Mouse (Mus musculus): ENCODE data around the gene Pdcd7. TPM values are rescaled to one million over a fixed set of nuclear protein-coding genes. Genes with fewer than 3 reads are reported as not detected.

The Pdcd7 gene
- polyA plus RNA-seq, 1 experiment from 2014 or later = 18.3 TPM

GRCm38 (mm10) chr9:65399934-65400333 lies 54.0 kb downstream of the Pdcd7 start:
- H3K36me3 ChIP-seq = no peaks in the 10 kb centered on the region
- WGBS = 89% methylated on average over 6 of the region's 6 CpGs
- no peaks in the 10 kb centered on the region for H3K9me3 ChIP-seq

GRCm38 (mm10) chr9:65404331-65405183 lies 58.7 kb downstream of the Pdcd7 start:
- no peak for ATAC-seq (ENCODE audit: insufficient number of reproducible peaks, insufficient read depth, low FRiP score, low TSS enrichment, low read depth)

More at GRCm38 (mm10) chr9:65399934-65400333, 54.0 kb downstream of the Pdcd7 start:
- Histone ChIP-seq H3K27ac (no peak overlapping the region), H3K27me3 (no peaks in the 10 kb centered on the region), H3K4me2 (no peak overlapping the region), H3K4me1 (replicated peaks) (peaks cover 11% of the 10 kb centered on the region; the same call in 1 of the 2 replicates), H3K9ac (replicated peaks) (no peak overlapping the region), H3K4me3 (replicated peaks) (no peak overlapping the region)
- ATAC-seq (ENCODE audit: insufficient number of reproducible peaks, insufficient read depth, low FRiP score, low TSS enrichment, low read depth) = no peak

GRCm38 (mm10) chr9:65405184-65405449 lies 59.2 kb downstream of the Pdcd7 start:
- no peak overlapping the region for H3K9ac ChIP-seq (replicated peaks)
- H3K9me3 ChIP-seq = no peaks in the 10 kb centered on the region
- H3K4me1 ChIP-seq (replicated peaks) = no peaks in the 10 kb centered on the region
- ATAC-seq (ENCODE audit: insufficient number of reproducible peaks, insufficient read depth, low FRiP score, low TSS enrichment, low read depth) = no peak
- H3K27me3 ChIP-seq = no peaks in the 10 kb centered on the region
- no peak overlapping the region for H3K27ac ChIP-seq
- no peak overlapping the region for H3K4me2 ChIP-seq
- H3K4me3 ChIP-seq (replicated peaks) = no peak overlapping the region
- H3K36me3 ChIP-seq = no peaks in the 10 kb centered on the region
- 86% methylated on average over 2 of the region's 2 CpGs for WGBS

More at GRCm38 (mm10) chr9:65404331-65405183, 58.7 kb downstream of the Pdcd7 start:
- no peak overlapping the region for H3K4me2 ChIP-seq
- H3K4me1 ChIP-seq (replicated peaks) = no peaks in the 10 kb centered on the region
- H3K9me3 ChIP-seq = no peaks in the 10 kb centered on the region
- H3K36me3 ChIP-seq = no peaks in the 10 kb centered on the region
- no peaks in the 10 kb centered on the region for H3K27me3 ChIP-seq
- H3K27ac ChIP-seq = no peak overlapping the region
- H3K9ac ChIP-seq (replicated peaks) = no peak overlapping the region
- H3K4me3 ChIP-seq (replicated peaks) = no peak overlapping the region
- 77% methylated on average over 15 of the region's 15 CpGs for WGBS

GRCm38 (mm10) chr9:65407327-65407726 lies 61.4 kb downstream of the Pdcd7 start:
- Histone ChIP-seq H3K27me3 (no peaks in the 10 kb centered on the region), H3K9me3 (no peaks in the 10 kb centered on the region), H3K4me2 (no peak overlapping the region), H3K9ac (replicated peaks) (no peak overlapping the region), H3K27ac (no peak overlapping the region), H3K36me3 (no peaks in the 10 kb centered on the region), H3K4me1 (replicated peaks) (no peaks in the 10 kb centered on the region), H3K4me3 (replicated peaks) (no peak overlapping the region)
- 72% methylated on average over 5 of the region's 5 CpGs for WGBS
- ATAC-seq (ENCODE audit: insufficient number of reproducible peaks, insufficient read depth, low FRiP score, low TSS enrichment, low read depth) = no peak

- Histone ChIP-seq H3K4me1 (replicated peaks) (no peaks in the 10 kb centered on the region), H3K4me2 (no peak overlapping the region), H3K9me3 (no peaks in the 10 kb centered on the region), H3K36me3 (no peaks in the 10 kb centered on the region), H3K9ac (replicated peaks) (no peak overlapping the region), H3K27me3 (no peaks in the 10 kb centered on the region), H3K27ac (no peak overlapping the region), H3K4me3 (replicated peaks) (no peak overlapping the region)
- no peak for ATAC-seq (ENCODE audit: insufficient number of reproducible peaks, insufficient read depth, low FRiP score, low TSS enrichment, low read depth)
- WGBS = 69% methylated on average over 3 of the region's 3 CpGs
Observed at GRCm38 (mm10) chr9:65407861-65408260, 62.0 kb downstream of the Pdcd7 start.

GRCm38 (mm10) chr9:65408871-65409295 lies 63.0 kb downstream of the Pdcd7 start:
- Histone ChIP-seq H3K4me2 (no peak overlapping the region), H3K27me3 (no peaks in the 10 kb centered on the region), H3K27ac (no peak overlapping the region), H3K9me3 (no peaks in the 10 kb centered on the region), H3K4me1 (replicated peaks) (no peaks in the 10 kb centered on the region), H3K36me3 (no peaks in the 10 kb centered on the region), H3K4me3 (replicated peaks) (no peak overlapping the region), H3K9ac (replicated peaks) (no peak overlapping the region)
- ATAC-seq (ENCODE audit: insufficient number of reproducible peaks, insufficient read depth, low FRiP score, low TSS enrichment, low read depth) = no peak
- 69% methylated on average over 5 of the region's 5 CpGs for WGBS

Other genes with a start within 250 kb of the Pdcd7 start
- 15.7 and 18.2 TPM in 2 replicates for gene Igdcc4, start 244.6 kb upstream of the Pdcd7 start, polyA plus RNA-seq (2016; fragmentation: Nextera tagmentation; extraction: Ambion mirVana)
- 6.2 and 6.4 TPM in 2 replicates for gene Igdcc3, start 204.9 kb upstream of the Pdcd7 start, polyA plus RNA-seq (2016; fragmentation: Nextera tagmentation; extraction: Ambion mirVana)
- gene Parp16, start 150.8 kb upstream of the Pdcd7 start, polyA plus RNA-seq (2016; fragmentation: Nextera tagmentation; extraction: Ambion mirVana) = 8.2 and 8.7 TPM in 2 replicates
- 0.54 and 0.63 TPM in 2 replicates for gene Cilp, start 80.9 kb upstream of the Pdcd7 start, polyA plus RNA-seq (2016; fragmentation: Nextera tagmentation; extraction: Ambion mirVana)
- 60.0 and 60.8 TPM in 2 replicates for gene Clpx, start 51.8 kb upstream of the Pdcd7 start, polyA plus RNA-seq (2016; fragmentation: Nextera tagmentation; extraction: Ambion mirVana)
- gene Ubap1l, start 14.9 kb downstream of the Pdcd7 start, polyA plus RNA-seq (2016; fragmentation: Nextera tagmentation; extraction: Ambion mirVana) = 0.15 and 0.44 TPM in 2 replicates
- gene Kbtbd13, start 45.5 kb downstream of the Pdcd7 start, polyA plus RNA-seq (2016; fragmentation: Nextera tagmentation; extraction: Ambion mirVana) = 1.3 and 1.7 TPM in 2 replicates
- gene Rasl12, start 52.4 kb downstream of the Pdcd7 start, polyA plus RNA-seq (2016; fragmentation: Nextera tagmentation; extraction: Ambion mirVana) = 9.4 and 10.4 TPM in 2 replicates
- gene Slc51b, start 76.9 kb downstream of the Pdcd7 start, polyA plus RNA-seq (2016; fragmentation: Nextera tagmentation; extraction: Ambion mirVana) = not detected in 2 replicates
- gene Mtfmt, start 89.7 kb downstream of the Pdcd7 start, polyA plus RNA-seq (2016; fragmentation: Nextera tagmentation; extraction: Ambion mirVana) = 25.4 and 28.2 TPM in 2 replicates
- gene Spg21, start 114.8 kb downstream of the Pdcd7 start, polyA plus RNA-seq (2016; fragmentation: Nextera tagmentation; extraction: Ambion mirVana) = 126 and 129 TPM in 2 replicates
- not detected in 2 replicates for gene Ankdd1a, start 174.1 kb downstream of the Pdcd7 start, polyA plus RNA-seq (2016; fragmentation: Nextera tagmentation; extraction: Ambion mirVana)
- 12.2 and 15.0 TPM in 2 replicates for gene Plekho2, start 233.9 kb downstream of the Pdcd7 start, polyA plus RNA-seq (2016; fragmentation: Nextera tagmentation; extraction: Ambion mirVana)
- gene Pif1, start 241.1 kb downstream of the Pdcd7 start, polyA plus RNA-seq (2016; fragmentation: Nextera tagmentation; extraction: Ambion mirVana) = 21.7 and 22.8 TPM in 2 replicates

All from limb, embryonic 12.5 days (tissue).